Mouse (Mus musculus) adrenal gland, adult (tissue): Measurements from ENCODE around the gene Foxo4.
A peak's percentile ranks its signal among the peaks of the same experiment; 100 is the strongest.

ENCODE experiments used
- DNase-seq, 2 experiments: peaks; one replicate each; pipeline ENCODE4 v3.0.0; 2022 to 2023; ENCODE audit warnings: low spot score in 1 of 2; ENCODE audit not compliant: inconsistent age in 2 of 2

Foxo4 gene

GRCm38 (mm10) chrX:101253952-101254729 lies at the start of gene Foxo4:
TSS of gene Foxo4 (plus strand) at chrX:101254528.
- DNase-seq, result peak; percentile 88 to 94

- DNase-seq, result peak; percentile 90 to 95
Observed at GRCm38 (mm10) chrX:101221834-101222795, 32.2 kb upstream of the Foxo4 start, which contains the start of gene Snx12. TSS of gene Snx12 (minus strand) at chrX:101222563.

- no peak for DNase-seq
Observed at GRCm38 (mm10) chrX:101222796-101223162, 31.5 kb upstream of the Foxo4 start.

GRCm38 (mm10) chrX:101245011-101245410 lies 9.3 kb upstream of the Foxo4 start:
- no peak for DNase-seq

GRCm38 (mm10) chrX:101254740-101255139 lies 412 bp downstream of the Foxo4 start:
- DNase-seq, result peak; percentile 19 to 58

- no peak for DNase-seq
Observed at GRCm38 (mm10) chrX:101256603-101257002, 2.3 kb downstream of the Foxo4 start.

- DNase-seq, result no peak
Observed at GRCm38 (mm10) chrX:101260441-101261325, 6.4 kb downstream of the Foxo4 start.

- no peak for DNase-seq
Observed at GRCm38 (mm10) chrX:101263892-101264291, 9.6 kb downstream of the Foxo4 start, which contains the start of gene Gm614. TSS of gene Gm614 (minus strand) at chrX:101263992.

- DNase-seq, result no peak
Observed at GRCm38 (mm10) chrX:101266631-101267030, 12.3 kb downstream of the Foxo4 start.

- DNase-seq, result no peak
Observed at GRCm38 (mm10) chrX:101268025-101268754, 13.9 kb downstream of the Foxo4 start, which contains the start of gene Il2rg. TSS of gene Il2rg (minus strand) at chrX:101268255.

- DNase-seq, result no peak
Observed at GRCm38 (mm10) chrX:101268755-101269124, 14.4 kb downstream of the Foxo4 start, which contains the start of gene Gm20489. TSS of gene Gm20489 (minus strand) at chrX:101269023.

GRCm38 (mm10) chrX:101273410-101273809 lies 19.1 kb downstream of the Foxo4 start:
- no peak for DNase-seq

- DNase-seq, result peak; percentile 94 to 96
Observed at GRCm38 (mm10) chrX:101273875-101274738, 19.8 kb downstream of the Foxo4 start, which contains the start of gene Med12. TSS of gene Med12 (plus strand) at chrX:101274030.

- no peak for DNase-seq
Observed at GRCm38 (mm10) chrX:101282813-101283212, 28.5 kb downstream of the Foxo4 start.

GRCm38 (mm10) chrX:101285534-101285933 lies 31.2 kb downstream of the Foxo4 start:
- peak; percentile 46 to 78 for DNase-seq

GRCm38 (mm10) chrX:101285953-101286670 lies 31.8 kb downstream of the Foxo4 start:
- DNase-seq, result no peak

- no peak for DNase-seq
Observed at GRCm38 (mm10) chrX:101287543-101287942, 33.2 kb downstream of the Foxo4 start.

- no peak for DNase-seq
Observed at GRCm38 (mm10) chrX:101288432-101288831, 34.1 kb downstream of the Foxo4 start.
